Mouse (Mus musculus): Measurements from ENCODE around the gene Ccdc84. TPM values are rescaled to one million over a fixed set of nuclear protein-coding genes. Genes with fewer than 3 reads are reported as not detected.
A peak's percentile ranks its signal among the peaks of the same experiment; 100 is the strongest.
"Not testable (repeated sequence)": the region's sequence is repeated elsewhere in the genome, so short reads cannot be mapped to it uniquely, and the experiment has no call there.

Ccdc84 gene
- polyA plus RNA-seq, 1 experiment from 2014 or later = 26.0 TPM

DNA sequence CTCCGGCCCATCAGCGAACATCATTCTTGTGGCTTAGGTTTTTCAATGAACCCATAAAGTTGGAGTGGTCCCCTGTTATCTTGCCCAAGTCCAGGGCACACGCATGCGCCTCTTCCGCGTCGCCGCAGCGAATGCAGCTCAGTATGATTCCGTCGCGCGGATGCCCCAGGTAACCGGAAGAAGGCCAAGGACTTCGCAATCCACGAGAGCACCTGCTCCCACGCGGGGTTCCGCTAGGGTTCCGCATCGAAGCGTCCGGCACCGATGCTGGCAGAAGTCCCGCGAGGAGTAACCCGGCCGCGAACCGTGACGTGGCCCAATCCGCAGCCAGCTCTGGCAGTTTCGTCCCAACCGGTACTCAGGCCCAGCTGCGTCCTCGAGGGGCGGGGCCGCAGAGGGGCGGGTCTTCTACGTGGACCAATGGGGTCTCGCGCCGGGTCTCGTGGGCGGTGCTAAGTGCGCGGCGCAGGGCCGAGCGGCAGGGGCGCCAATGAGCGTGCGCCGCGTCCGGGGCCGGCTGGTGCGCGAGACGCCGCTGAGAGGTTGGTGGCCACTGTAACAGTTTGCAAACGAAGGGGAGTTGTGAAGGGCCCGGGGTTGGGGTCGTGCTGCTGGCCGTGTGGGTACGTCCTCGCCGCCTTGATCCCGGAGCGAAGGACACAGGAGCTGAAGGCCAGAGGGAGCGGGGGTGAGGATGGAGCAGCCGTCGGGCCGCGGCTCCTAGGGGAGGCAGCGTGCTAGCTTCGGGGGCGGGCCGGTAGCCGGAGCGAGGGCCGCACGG is 39.1 kb downstream of the Ccdc84 start, which contains the start of gene Hyou1:
TSS of gene Hyou1 (plus strand) at position 437 of the 781 bp plus-strand sequence.
- H3K4me1 ChIP-seq = peaks cover 15% of the 10 kb centered on the region
- WGBS = under 1% methylated on average over 83 of the region's 83 CpGs
- peak within 1 kb of the TSS; percentile 86 for H3K4me3 ChIP-seq
- peak within 1 kb of the TSS; percentile 83 for H3K9ac ChIP-seq
- H3K27me3 ChIP-seq = no peaks in the 10 kb centered on the region
- H3K36me3 ChIP-seq = peaks cover 33% of the 10 kb centered on the region
- H3K9me3 ChIP-seq = no peaks in the 10 kb centered on the region
- peak; percentile 99 for ATAC-seq (ENCODE audit: insufficient number of reproducible peaks, low FRiP score, low TSS enrichment, low read depth)
- peak within 1 kb of the TSS; percentile 89 for H3K4me2 ChIP-seq
- peak within 1 kb of the TSS; percentile 87 for H3K27ac ChIP-seq

DNA sequence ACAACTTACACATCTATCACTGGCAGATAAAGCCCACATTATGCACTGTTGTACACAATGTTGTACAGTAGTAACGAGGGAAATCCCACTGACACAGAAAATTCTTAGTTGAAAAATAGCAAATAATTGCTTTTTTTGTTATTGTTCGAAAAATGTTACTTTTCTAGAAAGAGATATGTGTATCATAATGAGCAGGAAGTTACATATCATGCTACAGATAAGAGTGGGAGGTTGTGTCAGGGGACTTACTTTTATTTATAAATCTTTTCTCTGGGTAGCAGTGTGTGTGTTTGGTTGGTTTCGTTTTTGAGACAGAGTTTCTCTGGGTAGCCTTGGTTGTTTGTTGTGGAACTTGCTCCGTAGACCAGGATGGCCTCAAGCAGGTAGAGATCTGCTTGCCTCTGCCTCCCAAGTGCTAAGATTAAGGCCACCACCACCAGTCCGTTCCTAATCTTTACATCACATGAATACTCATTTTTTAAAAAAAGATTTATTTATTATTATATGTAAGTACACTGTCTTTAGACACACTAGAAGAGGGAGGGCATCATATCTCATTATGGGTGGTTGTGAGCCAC is 40.1 kb downstream of the Ccdc84 start:
- 88% methylated on average over 5 of the region's 5 CpGs for WGBS
- Histone ChIP-seq H3K27ac (no peak overlapping the region), H3K27me3 (no peaks in the 10 kb centered on the region), H3K4me2 (peak overlapping the region; percentile 53), H3K4me1 (peaks cover 15% of the 10 kb centered on the region), H3K4me3 (peak overlapping the region; percentile 86), H3K9ac (0 out of 2 replicates have a peak overlapping the region, but pooled peaks have one; percentile 83), H3K36me3 (peaks cover 23% of the 10 kb centered on the region), H3K9me3 (no peaks in the 10 kb centered on the region)
- no peak for ATAC-seq (ENCODE audit: insufficient number of reproducible peaks, low FRiP score, low TSS enrichment, low read depth)

DNA sequence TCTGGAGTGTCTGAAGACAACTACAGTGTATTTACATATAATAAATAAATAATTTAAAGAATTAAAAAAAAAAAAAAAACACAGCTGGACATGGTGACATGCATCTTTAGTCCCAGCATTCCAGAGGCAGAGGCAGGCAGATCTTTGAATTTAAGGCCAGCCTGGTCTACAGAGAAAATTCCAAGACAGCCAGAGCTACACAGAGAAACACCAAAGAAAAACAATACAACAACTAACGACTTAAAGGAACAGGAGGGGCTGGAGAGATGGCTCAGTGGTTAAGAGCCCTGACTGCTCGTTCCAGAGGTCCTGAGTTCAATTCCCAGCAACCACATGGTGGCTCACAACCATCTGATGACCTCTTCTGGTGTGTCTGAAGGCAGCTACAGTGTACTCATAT is 41.0 kb downstream of the Ccdc84 start:
- H3K4me2 ChIP-seq; H3K27ac ChIP-seq; H3K27me3 ChIP-seq; H3K4me3 ChIP-seq; H3K9ac ChIP-seq; H3K9me3 ChIP-seq; ATAC-seq (ENCODE audit: insufficient number of reproducible peaks, low FRiP score, low TSS enrichment, low read depth): not testable (repeated sequence)
- 82% methylated on average over 2 of the region's 2 CpGs for WGBS
- Histone ChIP-seq H3K4me1 (peaks cover 15% of the 10 kb centered on the region), H3K36me3 (peaks cover 14% of the 10 kb centered on the region)

DNA sequence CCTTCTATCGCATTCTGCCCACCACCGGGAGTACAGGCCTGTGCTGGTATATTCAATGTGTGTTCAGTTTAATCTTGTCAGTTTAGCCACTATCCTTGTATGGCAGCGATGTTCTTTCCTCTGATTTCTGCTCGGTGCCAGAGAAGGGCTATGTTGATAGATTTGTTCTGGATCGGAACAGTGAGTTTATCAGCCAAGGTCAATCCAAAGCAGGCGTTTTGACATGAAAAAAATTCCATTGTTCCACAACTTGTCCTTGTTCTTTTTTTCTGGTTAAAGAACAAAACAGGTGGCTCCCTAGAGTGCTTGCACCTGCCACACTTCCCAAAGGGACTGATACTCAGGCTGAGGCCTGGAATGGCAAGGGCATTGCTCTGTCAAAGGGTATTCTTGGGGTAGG is 42.2 kb downstream of the Ccdc84 start:
- Histone ChIP-seq H3K4me2 (no peak overlapping the region), H3K36me3 (peaks cover 2% of the 10 kb centered on the region), H3K27ac (no peak overlapping the region), H3K9ac (no peak overlapping the region), H3K4me1 (peaks cover 15% of the 10 kb centered on the region), H3K4me3 (no peak overlapping the region), H3K9me3 (no peaks in the 10 kb centered on the region), H3K27me3 (no peaks in the 10 kb centered on the region)
- ATAC-seq (ENCODE audit: insufficient number of reproducible peaks, low FRiP score, low TSS enrichment, low read depth) = no peak
- WGBS = 88% methylated on average over 6 of the region's 6 CpGs

DNA sequence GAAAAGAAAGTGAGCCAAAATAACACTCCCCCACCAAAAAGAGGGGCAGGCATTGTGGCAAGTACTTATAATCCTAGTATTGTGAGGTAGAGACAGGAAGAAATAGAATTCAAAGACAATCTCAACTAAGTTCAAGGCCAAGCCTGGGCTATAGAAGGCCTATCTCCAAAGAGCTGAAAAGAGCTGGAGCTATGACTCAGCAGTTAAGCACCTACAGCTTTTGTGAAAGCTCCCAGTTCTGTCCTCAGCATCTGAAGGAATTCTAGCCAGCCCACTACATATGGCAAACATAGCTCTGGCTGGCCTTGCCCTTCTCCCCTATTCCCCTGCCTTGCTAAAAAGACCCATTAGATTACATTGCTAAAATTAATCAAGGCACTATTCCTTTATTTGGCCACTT is 45.0 kb downstream of the Ccdc84 start:
- H3K4me2 ChIP-seq = no peak overlapping the region
- no peak overlapping the region for H3K9ac ChIP-seq
- no peaks in the 10 kb centered on the region for H3K27me3 ChIP-seq
- no peak overlapping the region for H3K27ac ChIP-seq
- H3K4me1 ChIP-seq = no peaks in the 10 kb centered on the region
- ATAC-seq (ENCODE audit: insufficient number of reproducible peaks, low FRiP score, low TSS enrichment, low read depth) = no peak
- H3K36me3 ChIP-seq = no peaks in the 10 kb centered on the region
- H3K4me3 ChIP-seq = no peak overlapping the region
- no peaks in the 10 kb centered on the region for H3K9me3 ChIP-seq

DNA sequence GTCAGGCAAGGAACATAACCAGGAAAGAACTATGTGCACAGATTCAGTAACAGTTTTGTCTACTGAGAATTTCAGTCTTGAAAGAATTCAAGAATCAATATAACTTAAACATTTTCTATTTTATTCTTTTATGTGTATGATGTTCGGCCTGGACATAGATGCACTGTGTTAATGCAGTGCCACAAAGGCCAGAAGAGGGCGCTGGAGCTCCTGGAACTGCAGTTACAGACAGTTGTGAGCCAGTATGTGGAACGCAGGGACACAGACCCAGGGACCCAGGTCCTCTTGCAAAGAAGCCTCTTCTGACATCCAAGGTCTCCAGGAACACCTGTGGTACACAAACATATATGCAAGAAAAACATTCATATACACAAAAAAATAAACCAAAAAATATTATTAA is 53.9 kb downstream of the Ccdc84 start:
- ATAC-seq (ENCODE audit: insufficient number of reproducible peaks, low FRiP score, low TSS enrichment, low read depth) = no peak

DNA sequence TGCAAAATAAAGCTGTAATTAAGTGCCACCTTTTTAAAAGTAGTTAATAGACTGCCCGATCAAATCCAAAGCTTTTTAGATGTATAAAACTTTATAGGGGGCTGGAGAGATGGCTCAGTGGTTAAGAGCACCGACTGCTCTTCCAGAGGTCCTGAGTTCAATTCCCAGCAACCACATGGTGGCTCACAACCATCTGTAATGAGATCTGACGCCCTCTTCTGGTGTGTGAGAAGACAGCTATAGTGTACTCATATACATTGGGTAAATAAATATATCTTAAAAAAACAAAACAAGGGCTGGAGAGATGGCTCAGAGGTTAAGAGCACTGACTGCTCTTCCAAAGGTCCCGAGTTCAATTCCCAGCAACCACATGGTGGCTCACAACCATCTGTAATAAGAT is 56.4 kb downstream of the Ccdc84 start:
- Histone ChIP-seq H3K9ac (peak overlapping the region; percentile 85; the same call in 1 of the 2 replicates), H3K27ac (peak overlapping the region; percentile 79), H3K4me1 (peaks cover 10% of the 10 kb centered on the region), H3K36me3 (peaks cover 28% of the 10 kb centered on the region), H3K4me2 (peak overlapping the region; percentile 71), H3K4me3 (peak overlapping the region; percentile 92)
- not testable (repeated sequence) for ATAC-seq (ENCODE audit: insufficient number of reproducible peaks, low FRiP score, low TSS enrichment, low read depth); H3K27me3 ChIP-seq; H3K9me3 ChIP-seq
- 41% methylated on average over 4 of the region's 4 CpGs for WGBS

More for the DNA sequence above, 53.9 kb downstream of the Ccdc84 start:
- no peak overlapping the region for H3K9ac ChIP-seq
- H3K4me2 ChIP-seq = no peak overlapping the region
- no peak overlapping the region for H3K4me3 ChIP-seq
- H3K27me3 ChIP-seq = no peaks in the 10 kb centered on the region
- WGBS = 59% methylated on average over 3 of the region's 3 CpGs
- no peak overlapping the region for H3K27ac ChIP-seq
- peaks cover 6% of the 10 kb centered on the region for H3K36me3 ChIP-seq
- H3K4me1 ChIP-seq = peaks cover 10% of the 10 kb centered on the region
- no peaks in the 10 kb centered on the region for H3K9me3 ChIP-seq

DNA sequence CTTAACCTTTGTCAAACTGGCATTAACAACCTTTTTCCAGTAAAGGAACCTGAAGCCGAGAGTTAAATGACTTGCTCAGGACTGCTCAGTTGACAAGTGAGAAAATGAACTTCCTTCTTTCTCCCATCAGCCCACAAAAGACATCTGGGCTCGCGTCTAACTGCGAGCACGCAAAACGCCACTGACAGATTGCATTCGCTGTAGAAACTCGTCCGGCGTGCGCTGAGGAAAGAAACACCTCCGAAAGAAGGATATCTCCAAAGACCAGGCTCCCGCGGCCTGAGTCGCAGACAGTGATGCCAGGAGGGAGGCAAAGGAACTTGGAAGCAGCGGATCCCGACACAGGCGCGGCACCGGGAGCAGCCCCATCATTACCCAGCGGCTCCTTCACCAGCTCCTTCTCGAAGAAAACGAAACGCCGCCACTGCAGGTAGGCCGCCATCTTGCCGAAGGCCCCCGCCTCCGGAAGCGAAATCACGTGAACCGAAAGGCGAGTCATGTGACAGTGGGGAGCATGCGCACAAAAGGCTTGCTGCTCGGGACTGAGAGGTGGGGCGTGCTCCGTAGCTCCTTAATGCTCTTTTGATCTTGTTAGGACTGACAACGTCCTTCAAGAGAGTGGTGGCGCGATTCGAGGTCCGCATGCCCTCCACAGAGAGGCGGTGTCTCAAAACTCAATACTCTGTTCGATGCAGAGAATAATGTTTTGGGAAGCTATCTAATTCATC is 57.0 kb downstream of the Ccdc84 start, which contains the start of gene Vps11:
TSS of gene Vps11 (minus strand) at position 481 of the 728 bp plus-strand sequence.
- Histone ChIP-seq H3K4me1 (peaks cover 10% of the 10 kb centered on the region), H3K4me2 (peak within 1 kb of the TSS; percentile 71), H3K36me3 (peaks cover 34% of the 10 kb centered on the region), H3K27me3 (no peaks in the 10 kb centered on the region), H3K9ac (peak within 1 kb of the TSS; percentile 85), H3K4me3 (peak within 1 kb of the TSS; percentile 92), H3K27ac (peak within 1 kb of the TSS; percentile 79), H3K9me3 (no peaks in the 10 kb centered on the region)
- WGBS = under 1% methylated on average over 44 of the region's 44 CpGs
- peak; percentile 91 for ATAC-seq (ENCODE audit: insufficient number of reproducible peaks, low FRiP score, low TSS enrichment, low read depth)

Small RNA genes within 50 kb of the gene (microRNA-seq; reads per million reads assigned to microRNA genes)
- gene Mir7085 = not detected

Other genes starting within 250 kb of the Ccdc84 start
- 14.5 and 15.6 TPM in 2 replicates for gene Cbl, start 184.5 kb downstream of the Ccdc84 start, polyA plus RNA-seq (2015; fragmentation: Nextera tagmentation; extraction: Ambion mirVana)
- not detected in 2 replicates for gene Ccdc153, start 177.9 kb downstream of the Ccdc84 start, polyA plus RNA-seq (2015; fragmentation: Nextera tagmentation; extraction: Ambion mirVana)
- gene Pdzd3, start 167.1 kb downstream of the Ccdc84 start, polyA plus RNA-seq (2015; fragmentation: Nextera tagmentation; extraction: Ambion mirVana) = 0.26 TPM in 1 of 2 replicates, not detected in the other
- gene Nlrx1, start 150.0 kb downstream of the Ccdc84 start, polyA plus RNA-seq (2015; fragmentation: Nextera tagmentation; extraction: Ambion mirVana) = 12.5 and 12.7 TPM in 2 replicates
- gene Abcg4, start 130.0 kb downstream of the Ccdc84 start, polyA plus RNA-seq (2015; fragmentation: Nextera tagmentation; extraction: Ambion mirVana) = 6.2 and 6.4 TPM in 2 replicates
- gene Hinfp, start 112.9 kb downstream of the Ccdc84 start, polyA plus RNA-seq (2015; fragmentation: Nextera tagmentation; extraction: Ambion mirVana) = 24.2 and 24.9 TPM in 2 replicates
- 6.9 and 7.1 TPM in 2 replicates for gene C2cd2l, start 98.3 kb downstream of the Ccdc84 start, polyA plus RNA-seq (2015; fragmentation: Nextera tagmentation; extraction: Ambion mirVana)
- 37.7 and 38.0 TPM in 2 replicates for gene Dpagt1, start 92.5 kb downstream of the Ccdc84 start, polyA plus RNA-seq (2015; fragmentation: Nextera tagmentation; extraction: Ambion mirVana)
- gene H2afx, start 83.9 kb downstream of the Ccdc84 start, polyA plus RNA-seq (2015; fragmentation: Nextera tagmentation; extraction: Ambion mirVana) = 252 and 254 TPM in 2 replicates
- gene Hmbs, start 74.3 kb downstream of the Ccdc84 start, polyA plus RNA-seq (2015; fragmentation: Nextera tagmentation; extraction: Ambion mirVana) = 88.7 and 95.1 TPM in 2 replicates
- 29.6 and 30.7 TPM in 2 replicates for gene Vps11, start 56.9 kb downstream of the Ccdc84 start, polyA plus RNA-seq (2015; fragmentation: Nextera tagmentation; extraction: Ambion mirVana)
- 27.5 and 32.5 TPM in 2 replicates for gene Hyou1, start 39.1 kb downstream of the Ccdc84 start, polyA plus RNA-seq (2015; fragmentation: Nextera tagmentation; extraction: Ambion mirVana)
- gene Slc37a4, start 21.7 kb downstream of the Ccdc84 start, polyA plus RNA-seq (2015; fragmentation: Nextera tagmentation; extraction: Ambion mirVana) = 16.2 and 18.3 TPM in 2 replicates
- 1,592 and 1,878 TPM in 2 replicates for gene Rps25, start 11.4 kb downstream of the Ccdc84 start, polyA plus RNA-seq (2015; fragmentation: Nextera tagmentation; extraction: Ambion mirVana)
- 132 and 140 TPM in 2 replicates for gene Trappc4, start 11.0 kb downstream of the Ccdc84 start, polyA plus RNA-seq (2015; fragmentation: Nextera tagmentation; extraction: Ambion mirVana)
- not detected in 2 replicates for gene Foxr1, start 22.6 kb upstream of the Ccdc84 start, polyA plus RNA-seq (2015; fragmentation: Nextera tagmentation; extraction: Ambion mirVana)
- gene Upk2, start 36.4 kb upstream of the Ccdc84 start, polyA plus RNA-seq (2015; fragmentation: Nextera tagmentation; extraction: Ambion mirVana) = 0.37 and 0.45 TPM in 2 replicates
- gene Bcl9l, start 64.3 kb upstream of the Ccdc84 start, polyA plus RNA-seq (2015; fragmentation: Nextera tagmentation; extraction: Ambion mirVana) = 16.8 and 18.5 TPM in 2 replicates
- 0.24 and 0.46 TPM in 2 replicates for gene Cxcr5, start 143.3 kb upstream of the Ccdc84 start, polyA plus RNA-seq (2015; fragmentation: Nextera tagmentation; extraction: Ambion mirVana)
- 17.7 and 18.4 TPM in 2 replicates for gene Ddx6, start 186.3 kb upstream of the Ccdc84 start, polyA plus RNA-seq (2015; fragmentation: Nextera tagmentation; extraction: Ambion mirVana)